Mouse (Mus musculus): ENCODE results near the gene Ctso. TPM values are rescaled to one million over a fixed set of nuclear protein-coding genes. Genes with fewer than 3 reads are reported as not detected.

The Ctso gene
- polyA plus RNA-seq, 1 experiment from 2014 or later, result 8.2 TPM

DNA sequence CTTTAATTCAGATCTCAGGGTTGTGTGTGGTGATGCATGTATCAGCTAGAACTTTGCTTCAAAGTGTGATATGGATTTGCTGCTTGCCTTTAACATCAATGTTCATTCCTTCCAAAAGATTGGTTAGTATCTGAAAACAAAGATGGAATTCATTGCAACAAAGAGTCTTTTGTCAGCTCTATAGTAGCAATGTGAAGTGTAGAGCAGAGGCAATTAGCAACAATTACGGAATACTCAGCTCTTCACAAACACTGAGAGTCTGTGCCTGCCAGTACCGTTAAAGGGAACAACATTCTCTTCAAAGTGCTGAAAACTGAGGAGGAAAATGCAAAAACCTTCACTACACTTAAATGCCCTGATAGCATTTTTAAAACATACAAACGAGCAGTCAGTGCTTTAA lies 12.7 kb upstream of the Ctso start:
- Histone ChIP-seq H3K9ac (ENCODE audit: low read depth, low read length) (no peak overlapping the region), H3K36me3 (ENCODE audit: control insufficient read depth, insufficient read depth) (no peaks in the 10 kb centered on the region), H3K27ac (ENCODE audit: low read length) (no peak overlapping the region), H3K4me2 (ENCODE audit: low read depth, low read length) (no peak overlapping the region), H3K4me1 (ENCODE audit: control insufficient read depth, low read depth, low read length) (no peaks in the 10 kb centered on the region), H3K9me3 (replicated peaks; ENCODE audit: control insufficient read depth, low read length) (no peaks in the 10 kb centered on the region), H3K4me3 (ENCODE audit: low read depth, low read length) (no peak overlapping the region), H3K27me3 (ENCODE audit: control insufficient read depth, insufficient read depth, low read depth, low read length) (no peaks in the 10 kb centered on the region)
- 55% methylated on average over 3 of the region's 3 CpGs for WGBS (ENCODE audit: insufficient replicate concordance)
- no peak for ATAC-seq (ENCODE audit: low read depth)

DNA sequence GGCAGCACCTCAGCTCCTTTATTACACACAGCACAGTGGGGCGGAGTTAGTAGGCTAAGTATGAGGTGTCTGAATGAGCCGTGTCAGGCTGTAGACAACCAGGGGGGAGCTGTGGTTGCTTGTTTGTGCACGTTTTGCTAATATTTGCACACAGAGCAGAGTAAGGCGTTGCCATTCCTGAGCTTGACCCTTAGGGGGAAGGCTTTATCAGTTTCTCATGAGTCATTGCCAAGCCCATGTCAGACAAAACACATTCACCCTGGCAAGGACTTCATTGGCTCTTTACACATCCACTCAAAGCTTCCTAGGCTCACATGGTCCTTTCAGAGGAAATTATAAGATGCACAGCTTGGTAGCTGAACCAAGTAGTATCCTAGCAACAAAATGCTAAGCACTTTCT lies 9.5 kb upstream of the Ctso start:
- Histone ChIP-seq H3K27me3 (ENCODE audit: control insufficient read depth, insufficient read depth, low read depth, low read length) (no peaks in the 10 kb centered on the region), H3K36me3 (ENCODE audit: control insufficient read depth, insufficient read depth) (no peaks in the 10 kb centered on the region), H3K4me2 (ENCODE audit: low read depth, low read length) (no peak overlapping the region), H3K4me1 (ENCODE audit: control insufficient read depth, low read depth, low read length) (no peaks in the 10 kb centered on the region), H3K9ac (ENCODE audit: low read depth, low read length) (no peak overlapping the region), H3K9me3 (replicated peaks; ENCODE audit: control insufficient read depth, low read length) (no peaks in the 10 kb centered on the region), H3K4me3 (ENCODE audit: low read depth, low read length) (no peak overlapping the region), H3K27ac (ENCODE audit: low read length) (no peak overlapping the region)
- WGBS (ENCODE audit: insufficient replicate concordance), result 32% methylated on average over 4 of the region's 4 CpGs
- no peak for ATAC-seq (ENCODE audit: low read depth)

DNA sequence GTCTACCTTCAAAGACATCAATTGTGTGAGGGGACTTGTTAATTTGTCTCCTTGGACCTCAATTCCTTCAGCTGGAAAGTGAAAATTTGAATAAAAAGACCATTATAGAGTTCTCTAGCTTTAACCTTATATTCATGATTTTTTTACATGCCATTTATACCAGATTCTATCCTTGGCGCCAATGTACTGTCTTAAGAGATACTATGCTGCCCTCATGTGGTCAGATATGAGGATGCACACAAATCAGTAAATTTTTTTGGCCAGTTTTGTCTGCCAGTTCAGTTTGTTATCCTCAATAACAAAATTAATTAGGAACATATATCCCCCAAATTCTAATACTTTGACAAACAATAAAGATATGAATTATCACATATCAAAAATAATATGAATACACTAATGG lies 7.5 kb upstream of the Ctso start:
- H3K4me2 ChIP-seq (ENCODE audit: low read depth, low read length), result no peak overlapping the region
- no peak overlapping the region for H3K27ac ChIP-seq (ENCODE audit: low read length)
- H3K9me3 ChIP-seq (replicated peaks; ENCODE audit: control insufficient read depth, low read length), result no peaks in the 10 kb centered on the region
- 0% methylated on average over 1 of the region's 1 CpGs for WGBS (ENCODE audit: insufficient replicate concordance)
- no peak overlapping the region for H3K9ac ChIP-seq (ENCODE audit: low read depth, low read length)
- ATAC-seq (ENCODE audit: low read depth), result no peak
- no peaks in the 10 kb centered on the region for H3K36me3 ChIP-seq (ENCODE audit: control insufficient read depth, insufficient read depth)
- H3K4me3 ChIP-seq (ENCODE audit: low read depth, low read length), result no peak overlapping the region
- H3K27me3 ChIP-seq (ENCODE audit: control insufficient read depth, insufficient read depth, low read depth, low read length), result no peaks in the 10 kb centered on the region
- no peaks in the 10 kb centered on the region for H3K4me1 ChIP-seq (ENCODE audit: control insufficient read depth, low read depth, low read length)

DNA sequence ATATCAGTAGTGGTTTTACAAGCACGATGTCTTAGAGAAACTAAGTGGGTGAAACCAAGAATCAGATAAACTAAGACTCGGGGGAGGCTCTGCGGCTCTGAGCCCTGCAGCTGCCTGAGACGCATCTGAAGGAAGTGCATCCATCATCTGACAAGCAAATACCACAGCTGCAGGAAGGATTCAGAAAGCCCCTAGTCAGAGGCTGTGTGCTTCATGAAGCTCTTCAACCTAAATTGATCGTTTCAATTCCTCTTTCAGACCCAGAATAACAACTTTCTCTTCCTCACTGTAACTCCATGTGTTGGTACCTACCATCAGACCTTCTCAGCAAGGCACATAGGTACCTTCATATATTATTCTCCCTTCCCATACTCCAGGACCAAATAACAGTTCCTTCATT lies 6.5 kb upstream of the Ctso start:
- no peaks in the 10 kb centered on the region for H3K27me3 ChIP-seq (ENCODE audit: control insufficient read depth, insufficient read depth, low read depth, low read length)
- H3K9me3 ChIP-seq (replicated peaks; ENCODE audit: control insufficient read depth, low read length), result no peaks in the 10 kb centered on the region
- no peak overlapping the region for H3K27ac ChIP-seq (ENCODE audit: low read length)
- H3K4me3 ChIP-seq (ENCODE audit: low read depth, low read length), result no peak overlapping the region
- H3K4me2 ChIP-seq (ENCODE audit: low read depth, low read length), result no peak overlapping the region
- no peak for ATAC-seq (ENCODE audit: low read depth)
- WGBS (ENCODE audit: insufficient replicate concordance), result 11% methylated on average over 5 of the region's 5 CpGs
- H3K36me3 ChIP-seq (ENCODE audit: control insufficient read depth, insufficient read depth), result no peaks in the 10 kb centered on the region
- H3K9ac ChIP-seq (ENCODE audit: low read depth, low read length), result no peak overlapping the region
- H3K4me1 ChIP-seq (ENCODE audit: control insufficient read depth, low read depth, low read length), result no peaks in the 10 kb centered on the region

DNA sequence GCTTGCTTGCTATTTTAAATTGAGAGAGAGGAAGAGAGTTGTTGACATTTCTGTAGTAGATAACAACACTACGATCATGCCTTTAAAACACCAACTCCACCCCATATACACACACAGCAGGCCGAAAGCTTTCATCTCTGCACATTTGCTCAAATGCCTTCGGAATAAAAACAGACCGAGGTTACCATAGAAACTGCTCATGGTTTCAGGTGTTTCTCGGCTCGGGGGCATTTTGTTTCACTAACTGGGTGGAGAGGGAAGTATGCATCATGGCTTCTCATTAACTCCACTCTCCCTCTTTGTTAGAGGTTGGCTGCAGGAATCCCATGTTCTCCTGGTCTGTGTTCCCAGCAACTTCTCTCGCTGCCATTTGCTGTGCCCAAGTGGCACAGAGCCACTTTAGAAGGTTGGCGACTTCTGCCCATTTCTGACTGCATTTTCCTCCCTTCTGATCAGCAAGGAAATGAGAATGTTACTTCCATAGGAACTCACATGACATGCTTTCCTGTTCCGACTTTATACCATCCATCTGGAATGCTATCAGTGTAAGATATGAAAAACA lies 5.6 kb upstream of the Ctso start:
- Histone ChIP-seq H3K4me2 (ENCODE audit: low read depth, low read length) (no peak overlapping the region), H3K9me3 (replicated peaks; ENCODE audit: control insufficient read depth, low read length) (no peaks in the 10 kb centered on the region), H3K27me3 (ENCODE audit: control insufficient read depth, insufficient read depth, low read depth, low read length) (no peaks in the 10 kb centered on the region), H3K9ac (ENCODE audit: low read depth, low read length) (no peak overlapping the region), H3K4me3 (ENCODE audit: low read depth, low read length) (no peak overlapping the region), H3K36me3 (ENCODE audit: control insufficient read depth, insufficient read depth) (no peaks in the 10 kb centered on the region), H3K27ac (ENCODE audit: low read length) (no peak overlapping the region), H3K4me1 (ENCODE audit: control insufficient read depth, low read depth, low read length) (no peaks in the 10 kb centered on the region)
- 52% methylated on average over 9 of the region's 9 CpGs for WGBS (ENCODE audit: insufficient replicate concordance)
- no peak for ATAC-seq (ENCODE audit: low read depth)

DNA sequence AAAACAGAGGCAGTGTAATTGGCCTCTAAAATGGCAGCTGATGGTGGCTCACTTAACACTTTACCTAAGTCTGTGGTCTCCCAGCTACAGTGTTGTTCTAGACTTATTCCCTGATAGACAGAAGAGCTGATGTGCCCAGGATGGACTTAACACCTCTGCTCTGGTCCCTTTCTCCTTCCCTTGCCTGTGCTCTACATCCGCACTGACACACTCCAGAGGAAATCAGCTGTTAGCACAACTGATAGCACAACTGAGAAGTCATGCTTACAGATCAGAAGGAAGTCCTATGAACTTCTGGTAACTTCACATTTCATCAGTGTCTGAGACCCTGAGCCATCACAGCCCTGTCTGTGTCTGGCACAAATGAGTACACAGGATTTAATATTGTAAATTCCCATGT lies 3.3 kb upstream of the Ctso start:
- Histone ChIP-seq H3K4me2 (ENCODE audit: low read depth, low read length) (no peak overlapping the region), H3K4me1 (ENCODE audit: control insufficient read depth, low read depth, low read length) (no peaks in the 10 kb centered on the region; the same call in 1 of the 2 replicates), H3K27ac (ENCODE audit: low read length) (no peak overlapping the region), H3K36me3 (ENCODE audit: control insufficient read depth, insufficient read depth) (no peaks in the 10 kb centered on the region), H3K4me3 (ENCODE audit: low read depth, low read length) (no peak overlapping the region), H3K9ac (ENCODE audit: low read depth, low read length) (no peak overlapping the region), H3K27me3 (ENCODE audit: control insufficient read depth, insufficient read depth, low read depth, low read length) (no peaks in the 10 kb centered on the region), H3K9me3 (replicated peaks; ENCODE audit: control insufficient read depth, low read length) (no peaks in the 10 kb centered on the region)
- no peak for ATAC-seq (ENCODE audit: low read depth)
- WGBS (ENCODE audit: insufficient replicate concordance), result 50% methylated on average over 1 of the region's 1 CpGs

DNA sequence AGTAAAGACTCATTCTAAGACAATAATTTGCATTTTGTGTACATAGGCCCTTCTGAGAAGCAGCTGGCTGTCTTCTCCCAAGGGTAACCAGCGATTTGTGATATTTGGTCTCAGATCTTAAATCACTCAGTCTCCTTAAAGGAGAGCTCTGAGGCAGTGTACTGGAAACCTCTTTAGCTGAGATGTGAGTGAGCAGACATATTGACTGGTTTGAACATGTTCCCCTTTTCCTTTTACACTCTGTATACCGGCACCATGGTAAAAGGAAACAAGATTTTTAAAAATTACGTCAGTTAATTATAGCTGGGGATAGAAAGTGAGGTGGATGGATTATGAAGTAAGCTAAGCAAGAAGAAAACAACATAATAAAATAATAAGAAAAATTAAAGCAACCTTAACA lies 706 bp upstream of the Ctso start:
- no peak overlapping the region for H3K27ac ChIP-seq (ENCODE audit: low read length)
- H3K36me3 ChIP-seq (ENCODE audit: control insufficient read depth, insufficient read depth), result no peaks in the 10 kb centered on the region
- no peaks in the 10 kb centered on the region for H3K27me3 ChIP-seq (ENCODE audit: control insufficient read depth, insufficient read depth, low read depth, low read length)
- 49% methylated on average over 3 of the region's 3 CpGs for WGBS (ENCODE audit: insufficient replicate concordance)
- no peak for ATAC-seq (ENCODE audit: low read depth)
- H3K4me2 ChIP-seq (ENCODE audit: low read depth, low read length), result no peak overlapping the region
- no peak overlapping the region for H3K4me3 ChIP-seq (ENCODE audit: low read depth, low read length)
- H3K4me1 ChIP-seq (ENCODE audit: control insufficient read depth, low read depth, low read length), result no peaks in the 10 kb centered on the region; the same call in 1 of the 2 replicates
- no peaks in the 10 kb centered on the region for H3K9me3 ChIP-seq (replicated peaks; ENCODE audit: control insufficient read depth, low read length)
- no peak overlapping the region for H3K9ac ChIP-seq (ENCODE audit: low read depth, low read length)

DNA sequence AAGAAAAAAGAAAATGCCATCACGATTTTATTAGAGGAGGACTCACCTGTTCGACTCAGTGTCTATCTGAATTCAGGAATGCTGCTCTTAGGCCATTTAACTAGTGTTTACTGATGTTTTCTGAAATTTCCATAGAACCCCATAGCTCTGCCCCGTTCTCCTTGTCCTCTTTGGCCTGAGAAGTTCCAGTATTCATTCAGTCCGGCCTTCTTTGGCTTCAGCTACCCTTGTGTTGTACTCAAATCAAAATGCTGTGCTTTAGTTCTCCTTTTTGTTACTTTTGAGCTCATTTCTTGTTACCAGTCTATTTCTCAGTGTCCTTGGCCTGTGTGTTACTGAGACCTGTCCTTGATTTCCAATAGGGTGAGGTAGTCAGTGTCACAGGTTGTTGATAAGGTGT lies 947 bp downstream of the Ctso start:
- no peak overlapping the region for H3K4me3 ChIP-seq (ENCODE audit: low read depth, low read length)
- no peaks in the 10 kb centered on the region; the same call in 1 of the 2 replicates for H3K4me1 ChIP-seq (ENCODE audit: control insufficient read depth, low read depth, low read length)
- no peaks in the 10 kb centered on the region for H3K27me3 ChIP-seq (ENCODE audit: control insufficient read depth, insufficient read depth, low read depth, low read length)
- 68% methylated on average over 4 of the region's 4 CpGs for WGBS (ENCODE audit: insufficient replicate concordance)
- no peaks in the 10 kb centered on the region for H3K36me3 ChIP-seq (ENCODE audit: control insufficient read depth, insufficient read depth)
- no peak overlapping the region for H3K9ac ChIP-seq (ENCODE audit: low read depth, low read length)
- no peak for ATAC-seq (ENCODE audit: low read depth)
- H3K4me2 ChIP-seq (ENCODE audit: low read depth, low read length), result no peak overlapping the region
- no peak overlapping the region for H3K27ac ChIP-seq (ENCODE audit: low read length)
- no peaks in the 10 kb centered on the region for H3K9me3 ChIP-seq (replicated peaks; ENCODE audit: control insufficient read depth, low read length)

DNA sequence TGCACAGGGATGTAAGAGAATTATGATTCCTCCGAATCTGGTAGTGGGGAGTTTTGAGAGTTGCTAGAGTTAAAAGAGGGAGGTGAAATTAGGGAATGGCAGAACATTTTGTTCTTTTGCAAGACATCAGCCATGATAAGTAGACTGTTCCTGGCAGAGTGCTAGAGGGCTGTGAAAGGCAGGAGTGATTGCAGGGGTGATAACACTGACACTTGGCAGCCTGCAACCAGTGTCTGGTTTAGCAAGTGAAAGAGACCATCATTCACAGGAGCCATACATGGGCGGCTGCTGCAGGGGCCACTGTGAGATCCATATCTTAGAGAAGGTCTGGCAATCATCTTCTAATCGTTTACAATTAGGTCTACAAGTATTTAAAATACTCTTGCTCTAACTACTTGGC lies 6.5 kb downstream of the Ctso start:
- no peak for ATAC-seq (ENCODE audit: low read depth)
- WGBS (ENCODE audit: insufficient replicate concordance), result 43% methylated on average over 3 of the region's 3 CpGs

More for the DNA sequence above, 6.5 kb downstream of the Ctso start:
- no peaks in the 10 kb centered on the region for H3K36me3 ChIP-seq (ENCODE audit: control insufficient read depth, insufficient read depth)
- no peak overlapping the region for H3K27ac ChIP-seq (ENCODE audit: low read length)
- no peak overlapping the region for H3K4me3 ChIP-seq (ENCODE audit: low read depth, low read length)
- no peak overlapping the region for H3K4me2 ChIP-seq (ENCODE audit: low read depth, low read length)
- H3K4me1 ChIP-seq (ENCODE audit: control insufficient read depth, low read depth, low read length), result no peaks in the 10 kb centered on the region
- H3K9ac ChIP-seq (ENCODE audit: low read depth, low read length), result no peak overlapping the region
- H3K9me3 ChIP-seq (replicated peaks; ENCODE audit: control insufficient read depth, low read length), result no peaks in the 10 kb centered on the region
- no peaks in the 10 kb centered on the region for H3K27me3 ChIP-seq (ENCODE audit: control insufficient read depth, insufficient read depth, low read depth, low read length)
